Mouse (Mus musculus) brain, embryonic 14.5 days (tissue): Measurements from ENCODE around the gene Nxpe4. TPM values are rescaled to one million over a fixed set of nuclear protein-coding genes. Genes with fewer than 3 reads are reported as not detected.
"Not testable (repeated sequence)": the region's sequence is repeated elsewhere in the genome, so short reads cannot be mapped to it uniquely, and the experiment has no call there.

Source experiments
- DNase-seq: peaks from one replicate; pipeline ENCODE4 v3.0.0-alpha.2; 2011; ENCODE audit warnings: low read depth
- CTCF ChIP-seq: fragments of 200-500 bp; IDR thresholded peaks from 2 replicates; pipeline ENCODE4 v1.5.1; 2012; ENCODE audit warnings: inconsistent platforms, mild to moderate bottlenecking, moderate library complexity, borderline replicate concordance; ENCODE audit not compliant: insufficient read depth, insufficient read length; ENCODE audit errors: extremely low read depth
- POLR2A ChIP-seq: fragments of 200-500 bp; IDR thresholded peaks from 2 replicates; pipeline ENCODE4 v1.6.1; 2012; ENCODE audit warnings: mild to moderate bottlenecking, inconsistent platforms, borderline replicate concordance; ENCODE audit not compliant: poor library complexity, insufficient read depth, insufficient read length, severe bottlenecking; ENCODE audit errors: extremely low read depth
- polyA plus RNA-seq: library from polyadenylated mRNA; depleted of rRNA; stranded (reverse); fragments of >200 nt; gene quantifications from 2 replicates; pipeline ENCODE4 v1.2.3, GENCODE M21; 2012

Nxpe4 gene
- polyA plus RNA-seq, 1 experiment: 6.7 TPM

- TF ChIP-seq CTCF (no peak), POLR2A (no peak)
- DNase-seq: peak; percentile 22
These were observed 115.0 kb downstream of the Nxpe4 start for GRCm38 (mm10) chr9:48276831-48277230.

GRCm38 (mm10) chr9:48284221-48284620, 122.4 kb downstream of the Nxpe4 start:
- no peak for TF ChIP-seq POLR2A
- no peak for TF ChIP-seq CTCF
- peak; percentile 5 for DNase-seq

- TF ChIP-seq CTCF: no peak
- no peak for TF ChIP-seq POLR2A
- no peak for DNase-seq
These were observed 128.5 kb downstream of the Nxpe4 start for GRCm38 (mm10) chr9:48290281-48290680.

GRCm38 (mm10) chr9:48294754-48295153, 132.9 kb downstream of the Nxpe4 start:
- DNase-seq: no peak
- TF ChIP-seq CTCF: no peak
- TF ChIP-seq POLR2A: no peak

- DNase-seq: no peak
- no peak for TF ChIP-seq POLR2A
- TF ChIP-seq CTCF: no peak
These were observed 137.2 kb downstream of the Nxpe4 start for GRCm38 (mm10) chr9:48298983-48299382.

- not testable (repeated sequence) for DNase-seq
These were observed 141.7 kb downstream of the Nxpe4 start for GRCm38 (mm10) chr9:48303564-48303963.

- no peak for DNase-seq
- TF ChIP-seq POLR2A (no peak), CTCF (no peak)
These were observed 149.4 kb downstream of the Nxpe4 start for GRCm38 (mm10) chr9:48311241-48311640.

GRCm38 (mm10) chr9:48314194-48314593, 152.4 kb downstream of the Nxpe4 start:
- peak; percentile 71 for DNase-seq
- no peak for TF ChIP-seq POLR2A
- no peak for TF ChIP-seq CTCF

- no peak for DNase-seq
- no peak for TF ChIP-seq CTCF
- TF ChIP-seq POLR2A: no peak
These were observed 154.0 kb downstream of the Nxpe4 start for GRCm38 (mm10) chr9:48315825-48316224.

GRCm38 (mm10) chr9:48326338-48326737, 164.5 kb downstream of the Nxpe4 start:
- DNase-seq: no peak
- TF ChIP-seq POLR2A: no peak
- no peak for TF ChIP-seq CTCF

GRCm38 (mm10) chr9:48329597-48329996, 167.8 kb downstream of the Nxpe4 start:
- DNase-seq: no peak
- no peak for TF ChIP-seq CTCF
- TF ChIP-seq POLR2A: no peak

GRCm38 (mm10) chr9:48338783-48339455, 177.1 kb downstream of the Nxpe4 start:
- no peak for DNase-seq
- TF ChIP-seq CTCF (no peak), POLR2A (no peak)
